Mouse (Mus musculus) ES-E14 (cell line): Measurements from ENCODE around the gene Pde6h.

Experiments
- HCFC1 ChIP-seq: IDR thresholded peaks from 2 replicates; pipeline ENCODE4 v1.6.1; 2012; ENCODE audit warnings: low read length, inconsistent platforms, borderline replicate concordance; ENCODE audit not compliant: insufficient read depth
- MAFK ChIP-seq: IDR thresholded peaks from 2 replicates; pipeline ENCODE4 v1.6.1; 2014; ENCODE audit warnings: mild to moderate bottlenecking, low read depth, low read length, inconsistent platforms; ENCODE audit not compliant: insufficient read depth
- ZC3H11A ChIP-seq: IDR thresholded peaks from 2 replicates; pipeline ENCODE4 v1.6.1; 2012; ENCODE audit warnings: low read depth, mild to moderate bottlenecking, inconsistent platforms, low read length, borderline replicate concordance
- ZNF384 ChIP-seq: IDR thresholded peaks from 2 replicates; pipeline ENCODE4 v1.6.1; 2012; ENCODE audit warnings: low read depth, low read length, inconsistent platforms

GRCm38 (mm10) chr6:136898954-136899353 is 24.7 kb upstream of the Pde6h start:
- TF ChIP-seq ZNF384 (no peak), MAFK (no peak), HCFC1 (no peak), ZC3H11A (no peak)
